Mouse (Mus musculus): ENCODE data around the gene Ccnd3. TPM values are rescaled to one million over a fixed set of nuclear protein-coding genes. Genes with fewer than 3 reads are reported as not detected.

The Ccnd3 gene
- polyA plus RNA-seq, 1 experiment from 2014 or later: 331 TPM

GRCm38 (mm10) chr17:47516232-47516631, 11.4 kb downstream of the Ccnd3 start:
- Histone ChIP-seq H3K4me2 (ENCODE audit: low read depth, low read length) (no peak overlapping the region), H3K27me3 (ENCODE audit: control insufficient read depth, insufficient read depth, low read depth, low read length) (no peaks in the 10 kb centered on the region), H3K9ac (ENCODE audit: low read depth, low read length) (no peak overlapping the region), H3K9me3 (replicated peaks; ENCODE audit: control insufficient read depth, low read length) (no peaks in the 10 kb centered on the region), H3K27ac (ENCODE audit: low read length) (no peak overlapping the region), H3K4me3 (ENCODE audit: low read depth, low read length) (no peak overlapping the region), H3K4me1 (ENCODE audit: control insufficient read depth, low read depth, low read length) (peaks cover 59% of the 10 kb centered on the region), H3K36me3 (ENCODE audit: control insufficient read depth, insufficient read depth) (no peaks in the 10 kb centered on the region)
- no peak for ATAC-seq (ENCODE audit: low read depth)
- 95% methylated on average over 3 of the region's 3 CpGs for WGBS (ENCODE audit: insufficient replicate concordance)

- WGBS (ENCODE audit: insufficient replicate concordance): 56% methylated on average over 8 of the region's 8 CpGs
- Histone ChIP-seq H3K4me1 (ENCODE audit: control insufficient read depth, low read depth, low read length) (peaks cover 61% of the 10 kb centered on the region), H3K4me2 (ENCODE audit: low read depth, low read length) (no peak overlapping the region), H3K36me3 (ENCODE audit: control insufficient read depth, insufficient read depth) (no peaks in the 10 kb centered on the region), H3K9me3 (replicated peaks; ENCODE audit: control insufficient read depth, low read length) (no peaks in the 10 kb centered on the region), H3K27ac (ENCODE audit: low read length) (peak overlapping the region; percentile 38), H3K27me3 (ENCODE audit: control insufficient read depth, insufficient read depth, low read depth, low read length) (no peaks in the 10 kb centered on the region), H3K4me3 (ENCODE audit: low read depth, low read length) (no peak overlapping the region), H3K9ac (ENCODE audit: low read depth, low read length) (no peak overlapping the region)
- ATAC-seq (ENCODE audit: low read depth): no peak
Measured at GRCm38 (mm10) chr17:47518205-47518604, 13.4 kb downstream of the Ccnd3 start.

- no peaks in the 10 kb centered on the region for H3K36me3 ChIP-seq (ENCODE audit: control insufficient read depth, insufficient read depth)
- H3K9me3 ChIP-seq (replicated peaks; ENCODE audit: control insufficient read depth, low read length): no peaks in the 10 kb centered on the region
- peak overlapping the region; percentile 97 for H3K27ac ChIP-seq (ENCODE audit: low read length)
- H3K4me3 ChIP-seq (ENCODE audit: low read depth, low read length): peak overlapping the region; percentile 53
- peak overlapping the region; percentile 83 for H3K9ac ChIP-seq (ENCODE audit: low read depth, low read length)
- ATAC-seq (ENCODE audit: low read depth): peak; percentile 94
- H3K4me2 ChIP-seq (ENCODE audit: low read depth, low read length): peak overlapping the region; percentile 83
- WGBS (ENCODE audit: insufficient replicate concordance): 4% methylated on average over 17 of the region's 17 CpGs
- H3K4me1 ChIP-seq (ENCODE audit: control insufficient read depth, low read depth, low read length): peaks cover 60% of the 10 kb centered on the region
- H3K27me3 ChIP-seq (ENCODE audit: control insufficient read depth, insufficient read depth, low read depth, low read length): no peaks in the 10 kb centered on the region
Measured at GRCm38 (mm10) chr17:47521551-47522258, 16.9 kb downstream of the Ccnd3 start.

- peak overlapping the region; percentile 83 for H3K4me2 ChIP-seq (ENCODE audit: low read depth, low read length)
- peak overlapping the region; percentile 83 for H3K9ac ChIP-seq (ENCODE audit: low read depth, low read length)
- H3K9me3 ChIP-seq (replicated peaks; ENCODE audit: control insufficient read depth, low read length): no peaks in the 10 kb centered on the region
- ATAC-seq (ENCODE audit: low read depth): no peak
- H3K4me3 ChIP-seq (ENCODE audit: low read depth, low read length): no peak overlapping the region
- WGBS (ENCODE audit: insufficient replicate concordance): 39% methylated on average over 4 of the region's 4 CpGs
- H3K27me3 ChIP-seq (ENCODE audit: control insufficient read depth, insufficient read depth, low read depth, low read length): no peaks in the 10 kb centered on the region
- H3K27ac ChIP-seq (ENCODE audit: low read length): peak overlapping the region; percentile 97
- no peaks in the 10 kb centered on the region for H3K36me3 ChIP-seq (ENCODE audit: control insufficient read depth, insufficient read depth)
- H3K4me1 ChIP-seq (ENCODE audit: control insufficient read depth, low read depth, low read length): peaks cover 68% of the 10 kb centered on the region
Measured at GRCm38 (mm10) chr17:47522536-47522935, 17.7 kb downstream of the Ccnd3 start.

- Histone ChIP-seq H3K4me2 (ENCODE audit: low read depth, low read length) (peak overlapping the region; percentile 57), H3K4me1 (ENCODE audit: control insufficient read depth, low read depth, low read length) (peaks cover 75% of the 10 kb centered on the region), H3K4me3 (ENCODE audit: low read depth, low read length) (peak overlapping the region; percentile 14; the same call in 1 of the 2 replicates), H3K9me3 (replicated peaks; ENCODE audit: control insufficient read depth, low read length) (no peaks in the 10 kb centered on the region), H3K27me3 (ENCODE audit: control insufficient read depth, insufficient read depth, low read depth, low read length) (no peaks in the 10 kb centered on the region), H3K27ac (ENCODE audit: low read length) (peak overlapping the region; percentile 97), H3K9ac (ENCODE audit: low read depth, low read length) (peak overlapping the region; percentile 83), H3K36me3 (ENCODE audit: control insufficient read depth, insufficient read depth) (no peaks in the 10 kb centered on the region)
- 21% methylated on average over 18 of the region's 18 CpGs for WGBS (ENCODE audit: insufficient replicate concordance)
- ATAC-seq (ENCODE audit: low read depth): peak; percentile 64
Measured at GRCm38 (mm10) chr17:47523211-47523682, 18.4 kb downstream of the Ccnd3 start.

GRCm38 (mm10) chr17:47524055-47524454, 19.2 kb downstream of the Ccnd3 start:
- Histone ChIP-seq H3K4me2 (ENCODE audit: low read depth, low read length) (no peak overlapping the region), H3K27me3 (ENCODE audit: control insufficient read depth, insufficient read depth, low read depth, low read length) (no peaks in the 10 kb centered on the region), H3K4me3 (ENCODE audit: low read depth, low read length) (no peak overlapping the region), H3K9me3 (replicated peaks; ENCODE audit: control insufficient read depth, low read length) (no peaks in the 10 kb centered on the region), H3K4me1 (ENCODE audit: control insufficient read depth, low read depth, low read length) (peaks cover 77% of the 10 kb centered on the region), H3K27ac (ENCODE audit: low read length) (peak overlapping the region; percentile 97), H3K36me3 (ENCODE audit: control insufficient read depth, insufficient read depth) (no peaks in the 10 kb centered on the region), H3K9ac (ENCODE audit: low read depth, low read length) (peak overlapping the region; percentile 83; the same call in 1 of the 2 replicates)
- 62% methylated on average over 8 of the region's 8 CpGs for WGBS (ENCODE audit: insufficient replicate concordance)
- no peak for ATAC-seq (ENCODE audit: low read depth)

GRCm38 (mm10) chr17:47524991-47525390, 20.1 kb downstream of the Ccnd3 start:
- no peak overlapping the region for H3K9ac ChIP-seq (ENCODE audit: low read depth, low read length)
- 86% methylated on average over 6 of the region's 6 CpGs for WGBS (ENCODE audit: insufficient replicate concordance)

GRCm38 (mm10) chr17:47526856-47527520, 22.1 kb downstream of the Ccnd3 start:
- WGBS (ENCODE audit: insufficient replicate concordance): 70% methylated on average over 17 of the region's 17 CpGs
- no peak for ATAC-seq (ENCODE audit: low read depth)
- no peak overlapping the region for H3K4me3 ChIP-seq (ENCODE audit: low read depth, low read length)
- peaks cover 64% of the 10 kb centered on the region for H3K4me1 ChIP-seq (ENCODE audit: control insufficient read depth, low read depth, low read length)
- no peaks in the 10 kb centered on the region for H3K9me3 ChIP-seq (replicated peaks; ENCODE audit: control insufficient read depth, low read length)
- peak overlapping the region; percentile 44 for H3K9ac ChIP-seq (ENCODE audit: low read depth, low read length)
- no peaks in the 10 kb centered on the region for H3K27me3 ChIP-seq (ENCODE audit: control insufficient read depth, insufficient read depth, low read depth, low read length)
- H3K36me3 ChIP-seq (ENCODE audit: control insufficient read depth, insufficient read depth): no peaks in the 10 kb centered on the region
- no peak overlapping the region for H3K4me2 ChIP-seq (ENCODE audit: low read depth, low read length)
- peak overlapping the region; percentile 72 for H3K27ac ChIP-seq (ENCODE audit: low read length)

More at GRCm38 (mm10) chr17:47524991-47525390, 20.1 kb downstream of the Ccnd3 start:
- Histone ChIP-seq H3K36me3 (ENCODE audit: control insufficient read depth, insufficient read depth) (no peaks in the 10 kb centered on the region), H3K9me3 (replicated peaks; ENCODE audit: control insufficient read depth, low read length) (no peaks in the 10 kb centered on the region), H3K4me2 (ENCODE audit: low read depth, low read length) (no peak overlapping the region), H3K27me3 (ENCODE audit: control insufficient read depth, insufficient read depth, low read depth, low read length) (no peaks in the 10 kb centered on the region), H3K4me1 (ENCODE audit: control insufficient read depth, low read depth, low read length) (peaks cover 72% of the 10 kb centered on the region), H3K27ac (ENCODE audit: low read length) (peak overlapping the region; percentile 1; the same call in 1 of the 2 replicates), H3K4me3 (ENCODE audit: low read depth, low read length) (no peak overlapping the region)
- no peak for ATAC-seq (ENCODE audit: low read depth)
